Mouse (Mus musculus): ENCODE measurements around the gene Pcbp1.
"Not testable (repeated sequence)": the region's sequence is repeated elsewhere in the genome, so short reads cannot be mapped to it uniquely, and the experiment has no call there.

The Pcbp1 gene

DNA sequence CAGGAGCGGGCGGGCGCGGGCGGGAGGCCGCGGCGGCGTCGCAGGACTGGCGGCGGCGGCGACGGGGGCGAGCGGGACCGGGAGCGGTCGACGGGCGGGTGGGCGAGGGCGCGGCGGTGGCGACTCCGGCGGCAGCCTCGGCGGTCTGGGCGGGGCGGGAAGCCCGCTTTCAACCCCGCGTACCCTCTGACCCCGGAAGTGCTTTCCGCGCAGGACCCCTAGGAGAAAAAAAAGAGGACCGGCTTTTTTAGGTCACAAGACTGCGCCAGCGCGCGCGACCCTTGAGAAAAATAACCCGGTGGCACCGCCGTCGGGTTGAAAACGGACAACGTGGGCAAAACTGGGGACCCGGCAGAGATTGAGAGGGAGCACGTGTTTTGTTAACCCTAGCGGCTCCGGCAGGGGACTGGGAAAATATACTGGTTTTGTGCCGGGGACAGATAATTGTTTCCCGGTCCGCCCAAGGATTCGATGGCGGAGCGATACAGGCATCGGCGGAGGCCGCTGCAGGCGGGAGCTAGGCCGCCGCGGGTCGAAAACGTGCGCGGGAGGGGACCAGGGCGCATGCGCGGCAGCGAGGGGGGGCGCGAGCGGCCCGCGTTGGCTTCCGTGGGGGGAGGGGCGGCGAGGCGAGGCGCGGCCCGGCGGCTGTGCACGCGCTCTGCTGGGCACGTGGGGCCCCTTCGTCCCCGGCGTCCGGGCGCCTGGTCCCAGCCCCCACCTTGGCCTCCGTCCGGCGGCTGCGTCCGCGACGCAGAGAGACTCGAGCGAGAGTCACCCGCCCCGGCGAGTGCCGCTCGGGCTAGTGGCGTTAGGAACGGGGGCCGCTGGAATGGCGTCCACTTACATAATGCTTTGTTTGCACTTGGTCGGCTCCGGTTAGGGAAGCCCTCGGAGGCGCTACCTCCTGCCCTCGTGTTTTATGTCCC is at the start of gene Pcbp1:
TSS of gene Pcbp1 (minus strand) at position 290 of the 929 bp plus-strand sequence.
- DNase-seq, result peak; percentile 98

DNA sequence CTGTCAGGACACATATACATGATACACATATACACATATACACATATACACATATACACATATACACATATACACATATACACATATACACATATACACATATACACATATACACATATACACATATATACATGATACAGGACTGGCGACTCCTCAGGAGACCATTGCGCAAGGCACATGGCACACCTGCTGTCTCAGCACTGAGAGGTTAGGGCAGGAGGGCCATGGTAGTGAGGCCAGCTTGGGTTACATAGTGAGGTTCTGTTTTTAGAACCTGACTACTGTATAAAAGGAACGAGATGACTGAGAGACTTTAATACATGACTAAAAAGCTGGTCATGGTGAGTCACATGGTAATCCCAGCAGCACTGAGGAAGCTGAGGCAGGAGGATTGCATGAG is 48.4 kb upstream of the Pcbp1 start:
- no peak for DNase-seq

DNA sequence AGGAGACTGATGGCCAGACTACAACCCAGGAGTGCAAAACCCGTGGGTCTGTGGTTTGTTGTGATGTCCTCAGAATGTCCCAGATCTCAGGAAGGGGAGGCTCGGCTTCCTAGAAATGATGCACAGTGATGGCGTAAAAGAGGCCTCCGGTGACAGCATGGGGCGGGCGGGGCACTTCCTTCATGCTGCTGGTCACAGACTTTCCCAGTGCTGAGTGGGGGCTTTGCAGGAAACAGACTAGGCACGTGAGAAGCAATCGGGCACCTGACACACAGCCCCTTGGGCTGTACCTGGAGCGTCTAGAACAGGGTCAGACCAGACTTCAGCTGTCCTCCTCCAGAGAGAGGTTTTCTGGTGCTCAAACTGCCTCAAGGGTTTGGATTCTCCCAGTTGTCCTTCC is 44.7 kb upstream of the Pcbp1 start:
- DNase-seq, result no peak

DNA sequence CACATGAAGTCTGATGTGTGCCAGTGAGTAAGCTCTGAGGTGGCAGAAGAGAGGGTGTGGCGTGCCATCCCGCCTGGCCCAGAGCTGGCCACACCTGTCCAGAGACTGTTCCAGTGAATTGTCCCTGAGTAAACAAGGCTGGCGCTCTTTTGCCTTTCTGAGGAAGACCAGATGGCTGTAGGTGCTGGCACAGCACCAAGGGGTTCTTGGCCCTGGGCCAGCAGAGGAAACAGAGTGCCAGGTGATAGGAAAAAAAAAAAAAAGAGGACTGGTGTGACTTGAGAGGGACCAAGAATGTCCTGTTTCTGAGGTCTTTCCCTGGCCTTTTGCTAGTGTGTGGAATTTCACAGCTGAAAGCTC is 43.3 kb upstream of the Pcbp1 start:
- peak; percentile 79 for DNase-seq

DNA sequence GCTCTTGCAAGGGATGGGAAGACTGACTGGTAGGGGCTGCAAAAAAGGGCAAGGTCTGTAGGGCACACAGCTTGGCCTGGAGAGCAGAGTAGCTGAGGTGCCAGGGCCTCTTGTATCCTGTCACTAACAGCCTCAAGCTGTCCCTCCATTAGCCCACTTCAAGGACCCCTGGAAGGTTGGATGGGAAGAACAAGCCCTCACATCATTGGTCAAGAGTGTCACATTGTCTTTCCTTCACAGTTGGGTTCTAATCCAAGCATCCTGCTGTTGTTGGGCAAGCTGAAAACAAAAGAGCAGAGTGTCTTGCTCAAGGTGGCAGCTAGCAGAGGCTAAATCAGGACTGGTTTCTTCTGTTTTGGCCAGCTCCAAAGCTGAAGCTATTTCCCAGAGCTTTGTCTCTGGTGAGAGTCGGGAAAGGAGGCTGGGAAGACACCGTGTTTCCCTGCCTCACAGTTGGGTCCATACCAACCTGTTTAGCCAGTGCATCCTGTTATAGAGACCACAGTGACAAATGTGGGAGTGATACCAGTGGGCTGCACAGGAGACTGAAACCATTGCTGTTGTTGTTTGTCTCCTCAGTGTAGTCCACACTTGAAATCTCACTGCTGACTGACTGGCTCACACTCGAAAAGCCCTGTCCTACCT is 42.8 kb upstream of the Pcbp1 start:
- no peak for DNase-seq

DNA sequence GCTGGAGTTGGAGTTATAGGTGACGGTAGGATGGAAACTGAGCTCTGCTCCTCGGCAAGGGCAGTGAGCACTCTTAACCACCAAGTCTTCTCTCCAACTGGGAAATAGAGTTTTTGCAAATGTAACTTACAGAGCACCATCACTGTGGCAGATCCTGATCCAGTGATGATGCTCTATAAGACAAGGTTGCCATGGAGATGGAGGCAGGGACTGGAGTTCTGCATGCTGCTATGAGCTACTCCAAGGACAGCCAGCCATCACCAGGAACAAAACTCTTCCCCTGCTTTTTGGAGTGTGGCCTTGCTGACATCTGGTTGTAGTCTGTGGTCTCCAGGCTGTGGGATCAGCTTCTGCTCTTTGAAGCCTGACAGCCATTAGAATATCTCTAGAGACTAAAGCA is 39.7 kb upstream of the Pcbp1 start:
- no peak for DNase-seq

DNA sequence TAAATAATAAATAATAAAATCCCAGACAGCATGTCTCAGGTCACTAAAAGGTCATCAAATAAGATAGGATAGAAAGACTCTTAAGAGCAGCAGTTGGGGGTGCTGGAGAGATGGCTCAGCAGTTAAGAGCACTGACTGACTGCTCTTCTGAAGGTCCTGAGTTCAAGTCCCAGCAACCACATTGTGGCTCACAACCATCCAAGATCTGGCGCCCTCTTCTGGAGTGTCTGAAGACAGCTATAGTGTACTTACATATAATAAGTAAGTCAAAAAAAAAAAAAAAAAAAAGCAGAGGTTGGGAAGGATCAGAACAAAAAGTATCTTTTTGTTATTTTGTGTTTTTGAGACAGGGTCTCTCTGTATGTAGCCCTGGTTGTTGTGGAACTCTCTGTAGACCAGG is 31.1 kb upstream of the Pcbp1 start:
- DNase-seq, result not testable (repeated sequence)

DNA sequence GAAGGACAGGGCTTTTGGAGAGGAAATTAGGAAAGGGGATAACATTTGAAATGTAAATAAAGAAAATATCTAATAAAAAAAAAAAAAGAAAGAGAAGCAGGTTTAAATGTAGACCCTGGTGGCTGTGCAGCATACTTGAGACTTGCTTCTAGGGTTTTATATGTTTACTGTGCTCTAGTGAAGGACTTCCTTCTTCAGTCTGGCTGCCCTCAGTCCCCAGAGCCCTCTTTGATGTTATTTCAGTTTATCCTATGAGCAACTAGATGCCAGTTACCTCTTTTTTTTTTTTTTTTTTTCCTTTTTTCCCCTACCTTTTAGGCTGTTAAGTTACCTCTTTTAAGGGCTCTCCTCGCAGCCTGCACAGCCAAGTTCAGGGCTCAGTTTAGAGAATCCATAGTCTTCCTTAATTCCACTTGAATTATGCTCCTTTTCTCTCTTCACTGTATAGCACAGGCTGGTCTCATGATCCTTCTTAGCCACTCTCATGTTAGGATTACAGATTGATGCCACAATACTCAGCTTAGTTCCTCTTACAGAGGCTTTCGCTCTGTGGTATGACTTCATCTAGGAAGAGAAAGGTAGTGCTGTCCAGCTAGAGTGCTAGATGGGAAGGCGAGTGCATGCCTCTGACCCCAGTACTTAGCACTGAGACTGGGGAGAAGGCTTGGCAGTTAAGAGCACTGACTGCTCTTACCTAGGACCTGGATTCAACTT is 30.4 kb upstream of the Pcbp1 start:
- no peak for DNase-seq

DNA sequence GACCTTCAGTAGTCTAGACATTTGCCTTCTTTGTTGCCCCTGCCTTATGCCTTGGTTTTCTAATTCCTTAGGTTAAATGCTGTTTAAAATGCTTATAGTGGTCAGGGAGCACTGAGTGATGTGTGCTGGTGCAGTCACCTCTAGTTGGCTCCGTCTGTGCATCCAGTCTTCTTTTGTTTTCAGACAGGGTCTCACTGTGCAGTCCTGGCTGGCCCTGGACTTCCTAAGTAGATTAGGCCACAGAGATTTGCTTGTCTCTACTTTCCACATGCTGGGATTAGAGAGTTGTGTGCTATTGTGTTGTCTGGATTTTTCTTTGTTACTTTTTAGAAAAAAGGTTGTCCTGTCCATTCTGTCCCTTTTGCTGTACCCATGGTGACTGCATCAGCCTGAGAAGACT is 24.5 kb upstream of the Pcbp1 start:
- DNase-seq, result no peak

DNA sequence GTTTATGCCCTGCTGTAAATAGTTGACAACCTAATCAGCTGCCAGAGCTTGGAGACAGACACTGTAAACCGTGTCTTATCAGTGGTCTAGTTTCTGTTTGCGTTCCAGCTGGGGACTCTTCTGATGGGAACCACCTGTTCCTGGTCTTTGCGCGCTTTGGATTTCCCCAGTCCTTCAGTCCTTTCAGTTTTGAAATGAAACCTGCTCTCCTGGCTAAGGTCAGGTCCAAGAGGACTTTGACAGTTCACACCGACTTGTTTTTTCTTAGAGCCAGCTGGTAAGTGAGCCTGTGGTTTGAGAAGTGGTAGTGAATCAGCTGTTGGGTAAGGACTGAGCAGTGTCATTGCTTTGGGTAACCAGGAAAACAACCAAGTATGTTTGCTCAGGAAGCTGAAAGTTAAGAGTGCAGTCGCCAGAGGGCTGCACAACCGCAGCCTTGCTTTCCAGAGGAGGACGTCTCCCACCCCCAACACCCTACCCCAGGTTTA is 21.8 kb upstream of the Pcbp1 start:
- DNase-seq, result no peak

DNA sequence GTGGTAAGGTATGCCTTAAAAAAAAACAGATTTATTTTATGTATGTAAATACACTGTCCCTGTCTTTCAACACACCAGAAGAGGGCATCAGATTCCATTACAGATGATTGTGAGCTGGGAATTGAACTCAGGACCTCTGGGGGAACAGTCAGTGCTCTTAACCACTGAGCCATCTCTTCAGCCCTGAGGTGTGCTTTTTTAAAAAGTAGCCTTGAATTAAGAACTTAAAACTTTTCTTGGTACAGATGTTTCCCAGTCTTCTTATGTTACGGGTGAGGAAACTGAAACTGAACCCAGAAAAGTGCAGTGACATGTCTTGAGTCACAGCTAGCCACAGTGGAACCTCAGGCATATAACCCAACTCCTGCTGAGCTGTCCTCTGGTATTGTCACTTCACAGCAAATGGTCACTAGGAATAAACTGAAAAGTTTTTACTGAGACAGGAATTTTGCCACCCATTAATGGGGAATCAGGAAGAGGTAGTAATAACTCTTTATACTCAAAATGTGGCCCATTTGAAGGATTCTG is 21.2 kb upstream of the Pcbp1 start:
- DNase-seq, result no peak

DNA sequence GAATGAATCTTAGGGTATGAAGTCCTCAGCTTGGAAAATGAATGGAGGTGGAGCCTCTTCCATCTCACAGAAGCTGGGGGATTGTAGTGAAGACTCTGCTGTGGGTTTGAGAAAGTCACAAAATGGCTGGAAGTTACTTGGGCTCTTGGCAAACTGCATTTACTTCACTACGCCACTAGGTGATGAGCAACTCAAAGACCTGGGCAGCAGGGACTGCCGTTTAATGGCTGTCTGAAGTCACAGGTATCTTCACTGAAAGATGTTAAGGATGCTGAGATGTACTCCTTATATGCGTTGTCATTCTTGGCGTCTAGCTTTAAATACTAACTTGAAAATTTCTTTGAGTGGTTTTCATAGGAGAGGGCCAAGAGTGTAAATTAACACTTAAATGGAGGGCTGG is 19.1 kb upstream of the Pcbp1 start:
- peak; percentile 31 for DNase-seq

DNA sequence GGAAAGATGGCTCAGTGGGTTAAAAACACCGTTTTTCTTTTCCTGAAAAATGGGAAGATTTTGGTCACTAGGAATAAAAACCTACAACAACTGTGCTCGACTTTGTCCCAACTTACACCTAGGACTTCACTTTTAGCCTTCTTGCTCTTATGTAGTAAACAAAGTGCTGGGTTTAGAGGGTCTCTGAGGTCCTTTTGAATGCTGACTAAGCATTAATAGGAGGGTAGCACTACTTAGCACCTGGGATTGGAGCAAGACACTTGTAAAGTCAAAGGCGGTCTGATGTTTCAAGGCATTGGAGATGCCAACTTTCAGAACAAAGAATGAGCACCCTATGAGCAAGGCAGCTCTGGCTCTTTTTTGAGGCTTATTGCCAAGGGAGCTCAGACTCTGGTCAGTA is 17.7 kb upstream of the Pcbp1 start:
- no peak for DNase-seq

DNA sequence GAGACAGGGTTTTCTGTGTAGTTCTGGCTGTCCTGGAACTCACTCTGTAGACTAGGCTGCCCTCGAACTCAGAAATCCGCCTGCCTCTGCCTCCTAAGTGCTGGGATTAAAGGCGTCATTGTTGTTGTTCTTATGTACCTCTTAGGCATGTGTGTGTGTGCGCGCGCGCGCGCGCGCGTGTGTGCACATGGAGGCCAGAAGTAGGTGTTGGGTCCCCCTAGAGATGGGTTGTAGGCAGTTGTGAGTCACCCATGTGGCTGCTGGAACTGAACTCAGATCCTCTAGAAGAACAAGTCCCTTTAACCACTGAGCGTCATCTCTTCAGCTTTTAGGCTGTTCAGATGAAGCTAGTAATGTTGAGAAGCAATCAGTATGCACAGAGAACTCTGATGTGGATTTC is 16.9 kb upstream of the Pcbp1 start:
- DNase-seq, result no peak

DNA sequence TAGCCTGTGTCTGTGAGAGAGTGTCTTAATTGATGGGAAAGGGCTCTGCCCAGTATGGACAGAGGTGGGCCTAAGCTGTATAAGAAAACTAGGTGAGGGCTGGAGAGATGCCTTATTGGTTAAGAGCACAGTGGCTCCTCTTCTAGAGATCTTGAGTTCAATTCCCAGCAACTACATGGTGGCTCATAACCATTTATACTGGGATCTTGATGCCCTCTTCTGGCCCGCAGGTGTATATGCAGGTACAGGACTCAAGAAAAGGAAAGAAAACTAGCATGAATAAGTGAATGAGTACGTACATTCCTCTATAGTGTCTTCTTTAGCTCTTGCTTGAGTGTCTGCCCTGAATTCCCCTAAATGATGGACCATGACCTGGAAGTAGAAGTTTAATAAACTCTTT is 15.5 kb upstream of the Pcbp1 start:
- DNase-seq, result no peak

DNA sequence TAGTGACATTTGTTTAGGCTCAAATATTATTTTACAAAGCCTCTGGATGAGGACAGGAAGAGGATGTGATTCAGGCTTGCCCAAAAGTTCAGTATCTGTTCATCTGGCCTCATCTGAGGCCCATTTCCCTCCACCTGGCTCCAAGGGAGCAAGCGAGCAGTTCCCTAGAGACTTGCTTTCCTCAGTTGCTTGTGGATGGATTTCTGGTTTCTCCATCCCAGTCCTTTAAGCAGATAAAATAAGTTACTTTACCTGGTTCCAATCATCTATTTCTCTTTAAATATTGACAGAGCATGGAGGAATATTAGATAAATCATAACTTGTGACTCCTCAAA is 2.3 kb upstream of the Pcbp1 start:
- DNase-seq, result peak; percentile 22

DNA sequence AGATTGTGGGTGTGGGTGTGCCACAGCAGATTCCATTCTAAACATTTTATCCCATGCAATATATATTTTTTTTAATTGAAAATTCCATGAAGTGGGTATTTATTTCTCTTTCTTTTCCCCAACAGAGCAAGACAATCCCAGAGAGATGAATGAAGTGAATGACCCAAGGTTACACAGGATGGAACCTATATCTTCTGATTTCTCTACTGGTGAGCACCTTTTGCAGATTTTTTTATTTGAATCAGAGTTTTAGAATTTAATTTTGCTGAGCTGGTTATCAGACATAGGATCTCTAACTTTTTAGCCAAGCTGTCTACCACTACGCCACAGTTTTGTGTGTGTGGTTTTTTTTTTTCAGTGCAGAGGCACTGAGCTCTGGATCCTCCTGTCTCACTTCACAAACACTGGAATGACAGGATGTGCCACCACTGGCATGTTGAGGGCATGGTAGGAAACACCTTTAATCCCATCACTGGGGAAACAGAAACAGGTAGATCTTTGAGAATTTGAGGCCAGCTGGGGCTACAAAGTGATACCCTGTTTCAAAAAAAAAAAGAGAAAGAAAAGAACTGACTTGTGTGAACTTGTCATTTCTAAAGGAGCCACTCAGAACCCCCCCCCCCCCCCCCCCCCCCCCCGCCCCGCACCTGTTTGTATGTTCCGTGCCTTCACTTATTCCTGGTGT is 1.8 kb upstream of the Pcbp1 start:
- DNase-seq, result peak; percentile 34

DNA sequence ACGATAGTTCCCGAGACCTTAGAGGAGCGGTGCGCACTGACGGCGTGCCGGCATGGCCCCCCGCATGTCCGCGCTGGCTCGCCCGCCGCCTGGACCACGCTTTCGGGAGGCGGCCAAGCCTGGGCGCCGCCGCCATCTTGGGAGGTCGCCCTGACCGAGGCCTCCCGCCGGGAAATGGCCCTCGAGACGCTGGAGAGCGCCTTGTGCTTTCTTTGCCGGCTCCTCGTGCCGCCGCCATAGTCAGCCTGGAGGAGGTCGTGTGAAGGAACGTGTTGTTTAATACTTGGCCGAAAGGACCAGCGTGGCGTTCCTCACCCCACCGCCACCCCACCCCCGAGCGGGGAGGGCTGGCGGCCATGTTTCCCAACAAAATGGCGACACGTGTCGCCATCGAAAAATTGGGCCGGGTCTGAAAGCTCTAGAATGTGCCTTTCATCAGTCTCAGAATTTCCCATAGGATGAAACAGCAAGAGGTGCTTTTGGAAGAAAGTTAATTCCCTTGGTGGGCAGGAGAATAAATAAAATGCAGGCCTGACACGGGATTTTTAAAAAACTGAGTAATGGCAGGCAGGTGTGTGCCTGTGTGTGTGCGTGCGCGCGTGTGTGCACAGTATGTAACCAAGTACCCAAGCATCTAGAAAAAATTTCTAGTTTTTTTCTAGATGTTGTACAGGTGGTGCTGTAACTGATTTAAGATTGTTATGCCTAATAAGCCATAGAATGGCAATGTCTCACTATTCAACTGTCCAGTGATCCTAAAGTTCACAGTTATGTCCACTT is 1.0 kb upstream of the Pcbp1 start:
- DNase-seq, result peak; percentile 93

DNA sequence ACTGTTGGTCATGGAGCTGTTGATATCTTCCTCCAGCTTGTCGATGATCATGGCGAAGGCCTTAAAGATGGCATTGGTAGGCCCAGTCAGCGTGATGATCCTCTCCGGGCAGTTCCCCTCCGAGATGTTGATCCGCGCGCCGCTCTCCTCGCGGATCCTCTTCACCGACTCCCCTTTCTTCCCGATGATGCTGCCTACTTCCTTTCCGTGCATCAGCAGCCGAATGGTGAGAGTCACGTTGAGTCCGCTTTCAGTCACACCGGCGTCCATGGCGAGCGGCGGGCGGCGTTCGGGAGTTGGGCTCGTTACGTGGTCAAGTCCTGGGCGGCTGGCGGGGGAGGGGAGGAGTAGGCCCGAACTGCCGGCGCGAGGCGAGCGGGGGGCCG is 482 bp downstream of the Pcbp1 start:
- no peak for DNase-seq

DNA sequence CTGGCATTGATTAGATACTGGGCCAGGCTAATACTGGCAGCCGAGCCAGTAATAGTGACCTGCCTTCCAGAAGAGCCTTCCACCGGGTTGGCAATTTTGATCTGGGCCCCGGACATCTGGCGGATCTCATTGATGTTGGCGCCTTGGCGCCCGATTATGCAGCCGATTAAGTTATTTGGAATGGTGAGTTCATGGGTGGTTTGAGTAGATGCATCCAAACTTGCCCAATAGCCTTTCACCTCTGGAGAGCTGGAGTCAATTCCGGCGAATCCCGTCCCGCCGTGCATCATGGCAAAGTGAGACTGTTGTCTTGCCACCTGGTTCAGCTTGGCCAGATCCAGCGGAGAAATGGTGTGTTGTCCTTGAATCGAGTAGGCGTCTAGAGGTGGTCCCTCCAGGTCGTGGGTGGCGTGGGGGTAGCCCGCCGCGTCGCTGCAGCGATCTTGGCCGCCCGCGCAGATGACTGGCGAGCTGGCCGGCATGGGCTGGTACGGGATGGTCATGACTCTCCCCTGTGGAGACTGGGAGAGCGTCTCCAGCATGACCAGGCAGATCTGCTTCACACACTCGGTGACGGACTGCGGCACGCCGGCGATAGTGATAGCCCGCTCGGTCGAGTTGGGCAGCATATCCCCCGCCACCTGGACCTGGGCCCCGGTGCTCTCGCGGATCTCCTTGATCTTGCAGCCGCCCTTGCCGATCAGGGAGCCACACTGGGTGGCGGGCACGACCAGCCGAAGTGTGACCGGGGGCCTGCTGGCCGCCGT is 1.1 kb downstream of the Pcbp1 start:
- DNase-seq, result no peak

DNA sequence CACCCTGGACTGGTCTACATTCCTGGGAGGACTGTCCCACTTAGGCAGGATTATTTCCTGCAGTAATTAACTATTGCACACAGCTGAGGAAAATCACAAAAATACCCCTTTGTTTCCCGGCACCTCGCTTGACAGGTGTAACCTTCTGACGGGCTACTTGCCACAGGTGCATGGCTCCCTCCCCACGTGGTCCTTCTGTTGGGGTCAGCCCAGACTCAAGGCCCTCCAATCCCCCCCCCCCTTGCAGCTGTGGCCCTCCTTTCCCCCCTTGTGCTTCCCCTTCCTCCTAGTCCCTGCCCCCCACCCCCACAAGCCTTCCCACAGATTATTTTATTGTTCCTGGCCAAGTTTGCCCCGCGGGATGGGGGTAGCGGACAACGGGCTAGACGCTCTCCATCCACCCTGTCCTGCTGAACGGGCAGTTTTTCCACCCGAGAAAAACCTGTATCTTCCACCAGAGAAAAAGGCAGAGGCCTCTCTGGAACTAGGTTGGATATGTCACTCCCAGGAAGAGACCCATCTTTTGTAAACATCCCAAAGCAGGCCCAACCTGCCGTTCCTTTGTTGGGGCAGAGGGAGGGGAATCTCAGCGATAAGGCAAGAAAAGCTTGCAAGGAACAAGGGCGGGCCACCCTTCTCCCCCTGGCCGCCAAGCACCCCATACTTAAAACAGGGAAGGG is 2.2 kb downstream of the Pcbp1 start:
- DNase-seq, result peak; percentile 20

All from cerebellum, adult 8-10 months (tissue).